Mouse (Mus musculus) small intestine, adult 2 months (tissue): ENCODE results near the gene Cdc42.

Source experiments
- CTCF ChIP-seq: fragments of 200-500 bp; IDR thresholded peaks from 2 replicates; pipeline ENCODE4 v1.5.1; 2012; ENCODE audit warnings: low read depth, mild to moderate bottlenecking, control low read depth, inconsistent platforms, low read length, moderate library complexity, mixed read lengths; ENCODE audit not compliant: insufficient replicate concordance, insufficient read length; ENCODE audit errors: extremely low read depth
- POLR2A ChIP-seq: fragments of 200-500 bp; IDR thresholded peaks from 2 replicates; pipeline ENCODE4 v1.6.1; 2012; ENCODE audit warnings: low read depth, mild to moderate bottlenecking, control low read depth, inconsistent platforms, low read length, moderate library complexity

DNA sequence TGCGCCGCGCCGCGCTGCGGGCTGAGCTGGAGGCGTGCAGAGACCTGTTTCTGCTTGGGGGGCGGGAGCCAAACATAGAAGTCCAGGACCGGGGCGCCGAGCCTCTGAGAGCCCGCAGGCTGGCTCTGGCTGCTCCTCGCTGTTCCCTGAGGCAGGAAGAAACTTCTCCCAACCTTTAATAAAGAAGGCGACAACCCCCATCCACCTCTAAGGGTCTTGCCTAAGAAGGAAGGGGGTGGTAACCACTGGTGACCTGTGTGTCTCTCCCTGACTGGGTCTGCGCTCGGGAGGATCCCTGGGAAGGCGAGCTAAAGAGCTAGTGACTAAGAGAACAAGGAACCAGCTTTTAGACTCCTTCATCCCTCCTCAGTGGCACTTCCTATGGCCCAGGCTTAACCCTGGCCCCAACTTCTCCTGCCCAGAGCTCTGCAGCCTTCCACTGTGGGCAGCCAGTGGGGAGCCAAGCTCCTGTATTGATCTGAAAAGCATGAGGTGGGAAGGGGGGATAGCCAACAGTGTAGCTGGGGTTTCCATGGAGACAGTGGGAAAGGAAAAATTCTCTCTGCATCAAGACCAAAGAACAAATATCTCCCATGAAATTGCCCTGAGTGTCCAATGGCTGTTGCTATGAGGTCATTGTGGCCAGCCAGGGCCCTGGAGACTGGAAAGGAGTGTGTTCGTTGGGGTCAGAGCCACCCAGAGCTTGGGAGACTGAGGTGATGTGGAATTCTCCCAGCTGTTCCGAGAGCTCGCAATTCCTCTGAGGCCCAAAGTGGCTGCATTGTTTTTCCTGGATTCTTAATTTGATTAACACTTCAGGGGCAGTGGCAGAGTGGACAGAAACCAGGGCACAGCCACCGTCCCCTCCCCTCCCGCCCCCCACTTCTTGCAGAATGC lies 79.1 kb downstream of the Cdc42 start:
- TF ChIP-seq CTCF = no peak
- TF ChIP-seq POLR2A = no peak
